Mouse (Mus musculus) MEL (cell line): Measurements from ENCODE around the gene Gm10696. TPM values are rescaled to one million over a fixed set of nuclear protein-coding genes. Genes with fewer than 3 reads are reported as not detected.
"Not testable (repeated sequence)": the region's sequence is repeated elsewhere in the genome, so short reads cannot be mapped to it uniquely, and the experiment has no call there.

ENCODE experiments used
- DNase-seq: peaks from one replicate; pipeline ENCODE4 v3.0.0; 2011; ENCODE audit warnings: low read depth, low spot score
- H3K27ac ChIP-seq: 2 replicates; pipeline ENCODE4 v1.5.1; 2012; ENCODE audit warnings: low read depth, mild to moderate bottlenecking, control low read depth, low read length, moderate library complexity; ENCODE audit not compliant: control insufficient read depth
- H3K27me3 ChIP-seq, 2 experiments: fragments of 150-350 bp in 1 of 2; sonication (generic) in 1 of 2; 2 replicates each; pipeline ENCODE4 v1.6.1; 2012; ENCODE audit warnings: low read length in 2 of 2, mild to moderate bottlenecking in 2 of 2, improper control_type of control experiment in 1 of 2, moderate library complexity in 1 of 2; ENCODE audit not compliant: insufficient read depth in 2 of 2, control insufficient read depth in 1 of 2
- H3K36me3 ChIP-seq, 2 experiments: 2 replicates each; pipeline ENCODE4 v1.6.1; 2012 to 2014; ENCODE audit warnings: low read length in 2 of 2, improper control_type of control experiment in 1 of 2, inconsistent platforms in 1 of 2, mild to moderate bottlenecking in 1 of 2; ENCODE audit not compliant: insufficient read depth in 2 of 2, control insufficient read depth in 1 of 2
- H3K4me1 ChIP-seq, 2 experiments: fragments of 150-350 bp in 1 of 2; sonication (generic) in 1 of 2; 2 replicates each; pipeline ENCODE4 v1.6.1; 2012; ENCODE audit warnings: low read length in 2 of 2, improper control_type of control experiment in 1 of 2, mild to moderate bottlenecking in 1 of 2; ENCODE audit not compliant: insufficient read depth in 2 of 2, control insufficient read depth in 1 of 2
- H3K4me3 ChIP-seq, 2 experiments: fragments of 150-350 bp in 1 of 2; sonication (generic) in 1 of 2; 2 replicates each; pipeline ENCODE4 v1.5.1; 2012; ENCODE audit warnings: low read depth in 2 of 2, low read length in 2 of 2, mild to moderate bottlenecking in 2 of 2, moderate library complexity in 2 of 2, control low read depth in 1 of 2, improper control_type of control experiment in 1 of 2; ENCODE audit not compliant: control insufficient read depth in 1 of 2, insufficient read depth in 1 of 2
- H3K79me2 ChIP-seq: 2 replicates; pipeline ENCODE4 v1.6.1; 2012; ENCODE audit warnings: mild to moderate bottlenecking, low read length, moderate library complexity; ENCODE audit not compliant: control insufficient read depth, poor library complexity, insufficient read depth
- H3K9ac ChIP-seq: 2 replicates; pipeline ENCODE4 v1.6.1; 2012; ENCODE audit warnings: low read depth, mild to moderate bottlenecking, control low read depth, low read length, moderate library complexity; ENCODE audit not compliant: control insufficient read depth, poor library complexity, severe bottlenecking
- H3K9me3 ChIP-seq: fragments of 150-350 bp; sonication (generic); replicated peaks from 2 replicates; pipeline ENCODE4 v1.6.1; 2012; ENCODE audit warnings: mild to moderate bottlenecking, low read length, improper control_type of control experiment, moderate library complexity; ENCODE audit not compliant: insufficient read depth
- polyA plus RNA-seq, 2 experiments: library from polyadenylated mRNA; stranded (reverse) in 1 of 2; unstranded in 1 of 2; fragments of >175 nt in 1 of 2; fragments of >200 nt in 1 of 2; gene quantifications; 2 replicates each; pipeline versions ENCODE4 v1.2.1 to v1.2.4; 2012; ENCODE audit warnings: low replicate concordance in 2 of 2, low read depth in 1 of 2; ENCODE audit not compliant: insufficient read length in 2 of 2, insufficient read depth in 1 of 2, missing spikeins in 1 of 2
- total RNA-seq: library from RNA; depleted of rRNA; stranded (reverse); fragments of 300-350 nt; gene quantifications from 2 replicates; pipeline ENCODE4 v1.2.3, GENCODE M21; 2012; rRNA removed

Gene Gm10696
- total RNA-seq (not detected in 2 replicates), polyA plus RNA-seq (not detected)

GRCm38 (mm10) chr3:94178093-94178492 lies at the start of gene Gm10696:
Gene Gm10696, minus strand, starts transcription at chr3:94178193.
- not testable (repeated sequence) for H3K27me3 ChIP-seq, H3K9me3 ChIP-seq, H3K36me3 ChIP-seq, H3K27ac ChIP-seq, H3K4me1 ChIP-seq, H3K9ac ChIP-seq, DNase-seq, H3K4me3 ChIP-seq, H3K79me2 ChIP-seq

GRCm38 (mm10) chr3:94196414-94196813 lies 18.4 kb upstream of the Gm10696 start, which contains the start of gene Gm5286:
Gene Gm5286, plus strand, starts transcription at chr3:94196714.
- DNase-seq, H3K27ac ChIP-seq, H3K27me3 ChIP-seq, H3K4me3 ChIP-seq, H3K36me3 ChIP-seq, H3K79me2 ChIP-seq, H3K9me3 ChIP-seq, H3K4me1 ChIP-seq, H3K9ac ChIP-seq: not testable (repeated sequence)

GRCm38 (mm10) chr3:94167351-94167750 lies 10.6 kb downstream of the Gm10696 start:
- not testable (repeated sequence) for H3K4me1 ChIP-seq, H3K27me3 ChIP-seq, H3K9ac ChIP-seq, H3K27ac ChIP-seq, DNase-seq, H3K4me3 ChIP-seq, H3K79me2 ChIP-seq, H3K36me3 ChIP-seq, H3K9me3 ChIP-seq

Other genes with a start within 250 kb of the Gm10696 start
- not detected in 2 replicates for gene Gm9117, start 234.7 kb downstream of the Gm10696 start, total RNA-seq
- not detected for gene Gm9117, start 234.7 kb downstream of the Gm10696 start, polyA plus RNA-seq
- gene Tdpoz5, start 216.9 kb downstream of the Gm10696 start, total RNA-seq, result not detected in 2 replicates
- gene Tdpoz5, start 216.9 kb downstream of the Gm10696 start, polyA plus RNA-seq, result not detected
- not detected in 2 replicates for gene Gm9125, start 123.3 kb downstream of the Gm10696 start, total RNA-seq
- not detected for gene Gm9125, start 123.3 kb downstream of the Gm10696 start, polyA plus RNA-seq
- not detected in 2 replicates for gene Gm10697, start 105.5 kb downstream of the Gm10696 start, total RNA-seq
- gene Gm10697, start 105.5 kb downstream of the Gm10696 start, polyA plus RNA-seq, result not detected
- gene Gm5286, start 18.5 kb upstream of the Gm10696 start, total RNA-seq, result not detected in 2 replicates
- not detected for gene Gm5286, start 18.5 kb upstream of the Gm10696 start, polyA plus RNA-seq
- not detected in 2 replicates for gene Gm4778, start 85.8 kb upstream of the Gm10696 start, total RNA-seq
- not detected for gene Gm4778, start 85.8 kb upstream of the Gm10696 start, polyA plus RNA-seq
- gene Them4, start 131.9 kb upstream of the Gm10696 start, total RNA-seq, result 0.81 and 0.95 TPM in 2 replicates
- 1 to 10 TPM in 1 of 2 experiments, not detected in 1; 1.4 TPM for gene Them4, start 131.9 kb upstream of the Gm10696 start, polyA plus RNA-seq
- not detected in 2 replicates for gene Them5, start 163.9 kb upstream of the Gm10696 start, total RNA-seq
- not detected for gene Them5, start 163.9 kb upstream of the Gm10696 start, polyA plus RNA-seq
- not detected in 2 replicates for gene C2cd4d, start 184.2 kb upstream of the Gm10696 start, total RNA-seq
- not detected for gene C2cd4d, start 184.2 kb upstream of the Gm10696 start, polyA plus RNA-seq
- gene Rorc, start 194.6 kb upstream of the Gm10696 start, total RNA-seq, result not detected in 2 replicates
- not detected for gene Rorc, start 194.6 kb upstream of the Gm10696 start, polyA plus RNA-seq
- gene Lingo4, start 220.3 kb upstream of the Gm10696 start, total RNA-seq, result not detected in 2 replicates
- not detected for gene Lingo4, start 220.3 kb upstream of the Gm10696 start, polyA plus RNA-seq
- not detected in 2 replicates for gene Tdrkh, start 235.1 kb upstream of the Gm10696 start, total RNA-seq
- not detected for gene Tdrkh, start 235.1 kb upstream of the Gm10696 start, polyA plus RNA-seq